Mouse (Mus musculus) layer of hippocampus, postnatal 25 days (tissue): ENCODE measurements at regions not wholly inside any gene's neighbourhood (a gene's known extent, or its start where the extent isn't known, plus 50 kb on each side); places are given as distances from the start of the nearest gene placed in this dataset.

Experiments used
- DNase-seq, 2 experiments: peaks; one replicate each; pipeline ENCODE4 v3.0.0; 2022; ENCODE audit warnings: mixed read lengths in 2 of 2, low spot score in 1 of 2; ENCODE audit errors: extremely low spot score in 1 of 2

- no peak for DNase-seq
Observed at GRCm38 (mm10) chr9:35328503-35328902, 60.8 kb downstream of the Rpusd4 start.

GRCm38 (mm10) chr9:35330386-35330785 is 62.7 kb downstream of the Rpusd4 start:
- DNase-seq = no peak

DNA sequence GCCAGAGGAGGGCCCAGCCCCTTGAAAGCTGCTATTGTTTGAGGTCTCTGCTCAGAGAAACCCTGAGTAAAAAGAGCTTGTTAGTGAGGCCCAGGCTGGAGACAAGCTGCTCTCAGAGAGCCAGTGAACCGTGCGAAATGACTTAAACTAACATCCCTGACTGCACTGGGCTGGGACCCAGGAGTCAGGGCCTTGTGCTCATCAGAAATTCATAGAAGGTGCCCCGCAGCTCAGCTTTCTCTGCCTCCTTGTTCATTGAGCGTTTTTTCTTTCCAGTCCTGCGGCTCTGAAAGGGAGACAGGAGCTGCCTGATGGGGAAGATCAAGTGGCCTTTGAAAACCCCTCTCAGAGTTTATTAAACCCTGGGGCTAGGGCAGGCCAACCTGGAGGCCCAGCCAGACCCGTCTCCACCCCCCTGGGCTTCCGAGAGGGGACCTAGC is 63.6 kb downstream of the Rpusd4 start:
- DNase-seq = peak in 1 of 2 experiments; percentile 21

DNA sequence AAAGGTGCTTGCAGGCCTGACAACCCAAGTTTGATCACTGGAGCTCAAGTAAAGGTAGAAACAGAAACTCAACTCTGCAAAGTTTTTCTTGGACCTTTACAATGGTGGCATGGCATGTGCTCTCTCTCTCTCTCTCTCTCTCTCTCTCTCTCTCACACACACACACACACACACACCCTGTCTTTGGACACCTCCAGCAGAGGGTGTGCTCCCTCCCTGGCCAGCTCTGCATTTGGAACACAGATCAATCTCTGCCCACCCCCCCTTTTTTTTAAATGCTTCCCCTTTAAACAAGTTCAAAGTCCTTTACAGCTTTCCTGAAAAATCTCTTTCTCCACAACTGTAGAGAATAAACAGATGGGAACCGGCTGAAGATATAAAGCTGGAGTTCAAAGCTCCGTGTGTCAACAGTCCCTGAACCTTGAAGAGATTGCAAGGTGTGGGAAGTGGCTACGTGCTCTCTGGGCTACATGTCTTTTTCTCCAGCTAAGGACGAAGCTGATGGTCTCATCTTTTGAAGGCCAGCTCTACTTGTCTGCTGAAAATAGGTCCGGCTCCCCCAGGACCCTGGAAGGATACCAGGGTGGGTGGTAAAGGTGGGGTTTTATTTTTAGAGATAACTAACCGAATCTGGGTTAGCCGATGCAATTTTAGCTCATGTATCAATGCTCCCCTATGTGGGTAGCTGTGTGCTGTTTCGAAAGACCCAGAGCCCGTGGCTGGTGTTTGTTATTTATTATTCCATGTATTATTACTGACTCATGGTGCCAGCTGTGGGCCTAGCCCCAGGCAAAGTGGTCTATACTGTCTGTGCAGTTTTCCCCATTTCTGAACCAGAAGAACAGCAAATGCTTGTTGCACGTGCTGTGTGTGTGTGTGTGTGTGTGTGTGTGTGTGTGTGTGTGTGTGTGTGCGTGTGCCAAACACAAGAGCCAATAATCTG is 65.3 kb downstream of the Rpusd4 start:
- no peak for DNase-seq

GRCm38 (mm10) chr9:35333631-35334005 is 66.0 kb downstream of the Rpusd4 start:
- no peak for DNase-seq

DNA sequence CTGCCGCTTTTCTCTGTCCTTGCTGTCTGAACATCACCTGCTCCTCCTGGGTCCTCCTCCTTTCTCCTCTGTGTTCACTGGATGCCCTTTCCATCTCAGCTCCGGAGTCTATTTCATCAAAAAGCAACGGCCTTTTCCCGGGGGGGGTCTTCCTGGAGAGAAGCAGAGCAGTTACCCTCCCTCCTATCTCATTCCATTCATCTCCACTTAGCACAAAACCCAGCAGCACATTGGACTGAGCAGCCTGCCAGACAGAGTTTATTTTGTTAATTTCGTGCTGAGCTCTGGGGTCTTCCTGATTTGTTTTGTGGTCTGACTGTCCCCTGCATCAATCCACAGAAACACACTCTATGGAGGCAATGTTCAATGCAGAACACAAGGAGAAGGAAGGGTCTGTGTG is 66.9 kb downstream of the Rpusd4 start:
- no peak for DNase-seq

GRCm38 (mm10) chr9:35335181-35335580 is 67.5 kb downstream of the Rpusd4 start:
- no peak for DNase-seq

- DNase-seq = no peak
Observed at GRCm38 (mm10) chr9:35335888-35336700, 68.4 kb downstream of the Rpusd4 start.

DNA sequence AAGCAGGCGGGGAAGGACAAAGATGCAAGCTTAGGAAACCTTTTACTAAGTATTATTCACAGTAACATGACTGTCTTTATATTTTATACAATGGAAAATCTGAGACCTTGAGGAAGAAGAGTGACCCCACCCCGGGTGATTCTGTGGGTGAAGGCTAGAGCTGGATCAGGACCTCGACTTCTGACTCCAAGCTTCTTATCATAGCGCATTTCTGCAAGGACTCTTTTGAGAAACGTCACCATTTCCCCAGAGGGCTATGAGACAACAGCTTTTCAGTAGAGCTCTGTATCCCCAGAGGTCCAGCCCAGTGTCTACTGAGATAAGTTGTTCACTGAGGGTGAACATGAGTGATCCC is 69.0 kb downstream of the Rpusd4 start:
- no peak for DNase-seq

GRCm38 (mm10) chr9:35338858-35339257 is 71.2 kb downstream of the Rpusd4 start:
- DNase-seq = no peak

GRCm38 (mm10) chr9:35339492-35340262 is 72.0 kb downstream of the Rpusd4 start:
- no peak for DNase-seq

GRCm38 (mm10) chr9:35340263-35340573 is 72.6 kb downstream of the Rpusd4 start:
- DNase-seq = no peak

GRCm38 (mm10) chr9:35340811-35341210 is 73.1 kb downstream of the Rpusd4 start:
- DNase-seq = no peak

DNA sequence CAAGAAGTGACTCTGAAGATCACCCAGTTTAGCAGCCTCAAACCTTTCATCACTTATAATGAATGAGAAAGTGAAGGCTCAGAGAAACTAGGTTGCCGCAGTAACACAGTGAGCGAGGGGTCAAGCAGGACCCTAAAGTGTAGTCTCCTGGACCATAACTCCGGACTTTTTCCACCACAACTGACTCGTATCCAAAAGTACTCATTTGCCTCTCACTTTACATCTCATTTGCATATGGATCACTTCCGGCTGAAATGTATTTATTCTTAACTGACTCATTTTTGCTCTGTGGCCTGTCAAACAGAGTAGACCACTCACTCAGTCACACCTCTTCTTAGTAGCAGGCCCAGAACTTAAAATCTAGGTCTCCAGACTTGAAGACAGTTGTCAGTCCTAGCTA is 73.7 kb downstream of the Rpusd4 start:
- DNase-seq = no peak

DNA sequence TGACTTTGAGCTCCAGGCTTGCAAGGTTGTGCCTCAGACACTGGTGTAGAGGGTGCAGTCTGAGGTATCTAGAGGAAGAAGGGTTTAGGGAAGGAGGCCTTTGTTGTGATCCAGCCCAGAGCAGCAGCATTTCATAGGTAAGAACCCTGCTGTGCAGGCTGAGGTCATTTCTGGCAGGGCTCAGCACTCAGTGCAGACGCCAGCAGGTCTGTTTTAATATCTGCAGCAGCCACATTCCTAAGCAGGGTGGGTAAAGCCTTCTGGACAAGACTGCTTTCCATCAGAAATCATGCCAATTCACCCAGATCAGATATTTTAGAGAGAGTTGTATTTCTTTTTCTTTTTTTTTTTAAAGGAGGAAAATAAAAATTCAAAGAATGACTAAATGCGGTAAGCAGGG is 74.8 kb downstream of the Rpusd4 start:
- DNase-seq = no peak

DNA sequence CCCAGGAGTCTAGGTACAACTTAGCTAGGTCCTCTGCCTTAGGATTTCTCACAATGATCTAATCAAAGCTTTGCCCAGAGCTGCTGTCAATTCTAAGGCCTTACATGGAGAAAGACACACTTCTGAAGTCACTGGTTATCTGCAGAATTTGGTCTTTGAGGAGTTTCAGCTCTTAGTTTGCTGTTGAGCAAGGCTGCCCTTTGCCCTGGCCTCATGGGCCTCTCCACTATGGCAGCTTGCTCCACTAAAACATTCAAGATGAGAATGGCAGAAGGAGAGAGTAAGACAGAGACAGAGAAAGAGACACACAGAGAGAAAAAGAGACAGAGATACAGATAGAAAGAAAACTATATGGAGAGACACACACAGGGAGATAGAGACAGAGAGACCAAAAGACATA is 75.7 kb downstream of the Rpusd4 start:
- no peak for DNase-seq

DNA sequence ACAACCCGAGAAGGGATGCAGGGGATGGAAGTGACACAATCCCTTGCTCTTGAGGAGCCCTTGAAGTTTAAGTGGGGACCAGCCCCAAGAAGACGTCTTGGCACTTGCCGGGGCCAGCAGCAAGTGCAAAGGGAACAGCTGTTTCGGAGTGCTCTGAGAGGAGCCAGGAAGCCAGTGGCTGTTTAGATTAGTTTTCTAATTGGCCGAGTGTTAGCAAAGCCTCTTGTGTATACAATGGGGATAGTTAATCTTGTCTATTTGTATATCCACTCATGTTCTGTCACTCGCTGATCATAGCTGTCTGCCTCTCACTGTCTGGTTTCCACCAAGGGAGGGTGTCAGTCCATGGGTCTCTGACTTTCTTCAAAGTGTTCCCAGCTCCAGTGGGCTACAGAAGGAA is 76.6 kb upstream of the Cdon start:
- no peak for DNase-seq

DNA sequence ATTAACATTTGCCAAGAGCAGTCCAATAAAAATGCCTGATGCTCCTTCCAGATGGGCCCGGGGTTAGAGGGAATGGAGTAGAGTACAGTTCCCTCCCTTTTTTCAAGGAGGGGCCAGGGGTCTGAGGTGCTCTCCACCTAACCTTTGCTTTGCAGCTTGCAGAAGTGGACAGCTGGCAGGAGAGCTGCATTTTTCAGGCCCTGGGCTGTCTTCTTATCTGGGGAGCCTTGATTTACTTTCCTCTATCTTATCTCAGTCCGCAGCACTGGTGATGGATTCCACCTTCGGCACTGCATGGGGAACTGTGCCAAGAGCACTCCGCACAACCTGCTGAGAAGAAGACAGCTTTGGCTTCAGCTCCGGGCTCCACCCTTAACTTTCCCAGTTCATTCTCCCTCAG is 74.5 kb upstream of the Cdon start:
- DNase-seq = no peak

GRCm38 (mm10) chr9:35350046-35350552 is 70.8 kb upstream of the Cdon start:
- DNase-seq = no peak

- DNase-seq = no peak
Observed at GRCm38 (mm10) chr9:35351576-35351975, 69.4 kb upstream of the Cdon start.

GRCm38 (mm10) chr9:35354652-35355130 is 66.2 kb upstream of the Cdon start:
- DNase-seq = no peak
